Mouse (Mus musculus) thymus, postnatal 25 days (tissue): ENCODE results near the gene Ankrd52.
A peak's percentile ranks its signal among the peaks of the same experiment; 100 is the strongest.

Source experiments
- DNase-seq: peaks from one replicate; pipeline ENCODE4 v3.0.0; 2022

The Ankrd52 gene

GRCm38 (mm10) chr10:128370021-128370420 is 6.9 kb upstream of the Ankrd52 start:
- no peak for DNase-seq

GRCm38 (mm10) chr10:128370601-128371000 is 6.3 kb upstream of the Ankrd52 start:
- DNase-seq: no peak

- DNase-seq: no peak
These were observed 4.8 kb upstream of the Ankrd52 start for GRCm38 (mm10) chr10:128372142-128372541.

- no peak for DNase-seq
These were observed 3.7 kb upstream of the Ankrd52 start for GRCm38 (mm10) chr10:128372989-128373748.

GRCm38 (mm10) chr10:128374393-128374792 is 2.5 kb upstream of the Ankrd52 start:
- peak; percentile 29 for DNase-seq

GRCm38 (mm10) chr10:128376099-128376454 is 838 bp upstream of the Ankrd52 start:
- no peak for DNase-seq

- peak; percentile 62 for DNase-seq
These were observed 466 bp downstream of the Ankrd52 start for GRCm38 (mm10) chr10:128377222-128377939.

- DNase-seq: no peak
These were observed 1.1 kb downstream of the Ankrd52 start for GRCm38 (mm10) chr10:128377940-128378448.

GRCm38 (mm10) chr10:128378462-128378861 is 1.5 kb downstream of the Ankrd52 start:
- no peak for DNase-seq

GRCm38 (mm10) chr10:128379260-128379659 is 2.3 kb downstream of the Ankrd52 start:
- DNase-seq: no peak

- DNase-seq: no peak
These were observed 3.6 kb downstream of the Ankrd52 start for GRCm38 (mm10) chr10:128380565-128380964.

GRCm38 (mm10) chr10:128382482-128382881 is 5.6 kb downstream of the Ankrd52 start:
- no peak for DNase-seq

- DNase-seq: no peak
These were observed 9.0 kb downstream of the Ankrd52 start for GRCm38 (mm10) chr10:128385902-128386301.

- no peak for DNase-seq
These were observed 12.0 kb downstream of the Ankrd52 start for GRCm38 (mm10) chr10:128388941-128389340.

GRCm38 (mm10) chr10:128389570-128389969 is 12.7 kb downstream of the Ankrd52 start:
- DNase-seq: no peak

- DNase-seq: no peak
These were observed 13.5 kb downstream of the Ankrd52 start for GRCm38 (mm10) chr10:128390366-128390765.

- no peak for DNase-seq
These were observed 14.9 kb downstream of the Ankrd52 start for GRCm38 (mm10) chr10:128391850-128392249.

GRCm38 (mm10) chr10:128396017-128396673 is 19.2 kb downstream of the Ankrd52 start:
- DNase-seq: no peak

GRCm38 (mm10) chr10:128396716-128397264 is 19.9 kb downstream of the Ankrd52 start:
- no peak for DNase-seq

- DNase-seq: no peak
These were observed 20.6 kb downstream of the Ankrd52 start for GRCm38 (mm10) chr10:128397466-128397865.

- DNase-seq: no peak
These were observed 23.4 kb downstream of the Ankrd52 start for GRCm38 (mm10) chr10:128400338-128400737.

GRCm38 (mm10) chr10:128401056-128401455 is 24.1 kb downstream of the Ankrd52 start, which contains the start of gene Slc39a5:
Gene Slc39a5, minus strand, starts transcription at chr10:128401229.
- no peak for DNase-seq

GRCm38 (mm10) chr10:128401638-128402037 is 24.7 kb downstream of the Ankrd52 start:
- no peak for DNase-seq
